Mouse (Mus musculus) Patski (cell line): ENCODE results near the gene Tmem131l. TPM values are rescaled to one million over a fixed set of nuclear protein-coding genes. Genes with fewer than 3 reads are reported as not detected.

Experiments
- ATAC-seq: fragments of 100-300 bp; one replicate; pipeline ENCODE4 v1.8.0; 2021
- CTCF ChIA-PET: fragments of 350-600 bp; sonication (Branson Sonifier 250); formaldehyde crosslinking; loops from one replicate; lab custom pipeline; 2022; ENCODE audit warnings: inconsistent platforms; lab: Charles Lee
- POLR2A ChIA-PET: fragments of 350-600 bp; sonication (Branson Sonifier 250); formaldehyde crosslinking; loops from one replicate; lab custom pipeline; 2022; ENCODE audit warnings: antibody characterized with exemption, inconsistent platforms; lab: Charles Lee
- DNase-seq: peaks from one replicate; pipeline ENCODE4 v3.0.0-alpha.2; 2011; ENCODE audit warnings: low read depth, low spot score
- H3K27me3 ChIP-seq: fragments of 371-371 bp; one replicate; pipeline ENCODE4 v1.5.1; 2021
- CTCF ChIP-seq: fragments of 100-300 bp; IDR thresholded peaks from one replicate; pipeline ENCODE4 v1.5.1; 2021
- in situ Hi-C: fragments of 300-500 bp; cut with MboI; formaldehyde crosslinking; loops from 3 replicates; pipeline ENCODE4 v1.11.1; 2018; ENCODE audit warnings: low pct_unique_long_range_greater_than_20kb, mixed read lengths
- polyA plus RNA-seq: library from polyadenylated mRNA; unstranded; gene quantifications from one replicate; pipeline ENCODE4 v1.2.3, GENCODE M21; 2021

The Tmem131l gene
- polyA plus RNA-seq, 1 experiment from 2014 or later, result 24.9 TPM

DNA sequence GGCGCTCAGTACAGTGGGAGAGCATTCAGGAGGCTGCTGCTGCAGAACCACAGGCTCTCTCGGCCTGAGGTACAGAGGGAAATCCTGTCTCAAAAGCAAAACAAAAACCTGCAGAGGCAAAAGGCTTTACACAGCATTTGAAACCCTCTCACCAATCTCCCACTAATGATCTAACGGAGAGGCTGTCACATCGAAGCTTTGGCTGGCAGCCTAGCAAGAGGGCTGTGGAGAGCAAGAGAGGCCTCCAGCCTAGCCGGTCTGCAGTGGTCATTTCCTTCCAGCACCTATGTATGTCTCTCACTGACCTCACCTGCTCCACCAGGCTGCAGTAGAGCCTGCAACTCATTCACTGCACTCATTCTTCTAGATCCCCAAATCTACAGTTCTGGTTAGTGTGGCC is 76.3 kb downstream of the Tmem131l start:
- DNase-seq (no peak), ATAC-seq (no peak)
- no peak for TF ChIP-seq CTCF
- ChIA-PET POLR2A (no interaction called here), CTCF (interaction anchor here (0.9 to 1.2 kb wide), 3 partner anchors 9 to 17 kb away, joined by 3 to 4 read pairs (median 3); no protein-coding TSS in a partner anchor)
- in situ Hi-C loops, result no loop called here
- no peaks in the 10 kb centered on the region for H3K27me3 ChIP-seq

DNA sequence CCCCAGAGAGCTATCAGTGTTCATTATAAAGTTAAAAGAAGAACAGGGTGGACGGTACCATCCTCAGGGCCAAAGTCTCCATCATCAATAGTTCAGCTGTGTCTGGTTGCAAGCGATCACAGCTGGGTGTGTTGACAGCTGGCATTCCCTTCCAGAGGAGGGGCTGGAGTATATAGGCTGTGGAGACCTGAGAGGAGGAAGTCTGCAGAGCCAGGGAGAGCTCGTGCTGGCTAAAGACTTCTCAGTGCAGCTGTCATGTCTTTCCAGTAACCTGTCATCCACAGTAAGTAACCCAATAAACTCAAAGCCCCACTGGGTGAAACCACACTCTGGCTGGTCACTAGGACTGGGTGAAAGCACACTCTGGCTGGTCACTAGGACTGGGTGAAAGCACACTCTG is 77.4 kb downstream of the Tmem131l start:
- ChIA-PET CTCF (interaction anchor here (0.8 to 1.7 kb wide), 6 partner anchors 15 to 78 kb away, joined by 3 to 5 read pairs (median 4); no protein-coding TSS in a partner anchor), POLR2A (no interaction called here)
- H3K27me3 ChIP-seq, result no peaks in the 10 kb centered on the region
- in situ Hi-C loops, result no loop called here
- DNase-seq (no peak), ATAC-seq (no peak)
- TF ChIP-seq CTCF, result no peak

DNA sequence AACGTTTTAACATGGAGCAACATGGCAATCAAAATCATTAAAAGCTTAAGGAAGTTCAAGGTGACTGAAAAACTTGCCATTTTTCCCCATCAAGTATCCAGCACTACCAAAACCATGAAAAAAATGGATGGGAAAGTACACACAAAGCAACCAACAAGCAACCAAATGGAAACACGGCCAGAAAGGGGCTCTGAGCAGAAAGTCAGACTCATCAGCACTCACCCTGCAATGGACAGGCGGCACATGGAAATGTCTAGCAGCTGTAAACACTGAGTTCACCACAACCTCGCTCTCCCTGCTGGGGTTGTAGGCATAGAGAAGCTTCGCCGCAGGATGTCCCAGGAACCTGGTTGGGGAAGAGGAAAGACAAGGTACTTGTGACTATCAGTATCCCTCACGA is 77.9 kb downstream of the Tmem131l start:
- CTCF ChIA-PET, result interaction anchor here (0.8 to 1.7 kb wide), 5 partner anchors 14 to 79 kb away, joined by 3 to 5 read pairs (median 4); no protein-coding TSS in a partner anchor
- DNase-seq, result no peak
- no peak for TF ChIP-seq CTCF
- H3K27me3 ChIP-seq, result no peaks in the 10 kb centered on the region
- POLR2A ChIA-PET, result no interaction called here
- ATAC-seq, result no peak
- in situ Hi-C loops, result no loop called here

DNA sequence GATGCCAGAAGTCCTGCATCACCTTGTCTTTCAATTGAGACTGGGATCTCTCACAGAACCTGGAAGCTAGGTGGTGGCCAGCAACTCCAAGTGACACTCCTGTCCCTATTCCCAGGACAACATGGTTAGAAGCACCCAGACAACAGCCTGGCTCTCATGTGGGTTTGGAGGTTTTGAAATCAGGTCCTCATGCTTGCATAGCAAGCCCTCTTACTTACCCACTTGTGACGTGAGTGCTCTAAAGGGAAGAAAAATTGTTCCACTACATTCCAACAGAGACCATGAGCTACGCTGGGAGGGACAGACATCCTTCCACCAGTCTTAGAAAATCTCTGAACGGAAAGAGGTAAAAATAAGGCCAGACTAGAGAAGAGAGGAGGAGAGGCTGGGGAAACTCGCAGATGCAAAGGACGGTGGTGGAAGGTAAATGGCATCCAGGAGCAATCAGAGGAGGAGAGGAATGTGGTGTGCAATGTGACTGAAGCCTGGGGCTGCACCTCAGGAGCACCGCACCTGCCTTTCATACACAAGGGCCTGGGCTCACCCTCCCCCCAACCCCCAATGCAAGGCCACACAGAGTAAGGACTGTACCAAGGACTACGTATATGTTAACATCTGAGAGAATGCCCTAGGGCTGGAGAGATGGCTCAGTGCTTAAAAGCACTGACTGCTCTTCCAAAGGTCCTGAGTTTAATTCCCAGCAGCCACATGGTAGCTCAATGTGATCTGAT is 80.9 kb downstream of the Tmem131l start:
- in situ Hi-C loops, result no loop called here
- peak; percentile 7 for ATAC-seq
- CTCF ChIA-PET, result interaction anchor here (1.0 to 4.8 kb wide), 4 partner anchors 12 to 165 kb away, joined by 3 to 17 read pairs (median 4); no protein-coding TSS in a partner anchor
- no peak for DNase-seq
- POLR2A ChIA-PET, result interaction anchor here (1.0 kb wide), 1 partner anchor 68 kb away, joined by 3 read pairs; no protein-coding TSS in a partner anchor
- H3K27me3 ChIP-seq, result no peaks in the 10 kb centered on the region
- no peak for TF ChIP-seq CTCF

DNA sequence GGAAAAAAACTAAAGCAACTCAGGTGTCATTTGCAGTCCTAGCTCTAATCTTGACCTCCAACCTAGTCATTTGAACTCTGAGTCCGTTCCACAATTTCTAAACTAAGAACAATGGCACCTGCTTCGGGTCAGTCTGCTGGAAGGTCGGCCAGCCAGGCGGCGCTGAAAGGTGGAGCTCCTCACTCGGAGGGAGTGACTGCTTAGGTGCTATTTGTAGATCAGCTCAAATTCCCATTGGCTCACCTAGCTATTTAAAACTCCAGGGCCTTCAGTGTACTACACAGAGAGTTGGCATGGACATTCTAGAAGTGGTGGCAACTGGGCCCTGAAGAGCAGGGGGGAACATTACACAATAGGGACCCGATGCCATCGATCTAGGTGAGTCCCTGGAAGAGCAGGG is 86.1 kb downstream of the Tmem131l start:
- H3K27me3 ChIP-seq, result no peaks in the 10 kb centered on the region
- in situ Hi-C loops, result loop anchor here (5.0 kb wide), 1 partner anchor 88 kb away; the partner anchor contains the start of gene Tmem131l
- DNase-seq (no peak), ATAC-seq (no peak)
- CTCF ChIA-PET, result interaction anchor here (0.5 to 2.7 kb wide), 8 partner anchors 10 to 169 kb away, joined by 3 to 11 read pairs (median 4); no protein-coding TSS in a partner anchor
- TF ChIP-seq CTCF, result no peak
- POLR2A ChIA-PET, result no interaction called here

DNA sequence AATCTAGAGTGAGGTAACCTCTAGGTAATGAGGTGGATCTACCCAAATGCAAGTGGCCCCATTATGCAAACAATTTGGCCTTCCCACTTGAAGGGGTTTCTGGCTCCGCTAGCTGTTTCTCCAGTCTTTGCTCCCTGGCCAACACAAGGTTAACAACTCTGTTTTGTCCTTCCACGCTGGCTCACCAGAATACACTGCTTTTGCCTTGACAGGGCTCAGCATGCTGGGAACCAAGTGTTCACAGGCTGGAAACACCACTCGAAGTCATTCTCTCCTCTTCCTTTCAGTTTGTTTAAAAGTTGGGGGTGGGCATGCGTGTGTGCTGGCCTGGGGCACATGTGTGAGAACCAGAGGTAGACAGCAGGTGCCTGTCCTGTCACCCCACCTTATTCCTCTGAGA is 91.2 kb downstream of the Tmem131l start:
- ChIA-PET POLR2A (no interaction called here), CTCF (interaction anchor here (1.9 to 4.2 kb wide), 4 partner anchors 8 to 366 kb away, joined by 6 to 28 read pairs (median 13); no protein-coding TSS in a partner anchor)
- in situ Hi-C loops, result loop anchor here (10.0 kb wide), 1 partner anchor 586 kb away; no protein-coding TSS in a partner anchor
- no peaks in the 10 kb centered on the region for H3K27me3 ChIP-seq
- DNase-seq, result no peak
- TF ChIP-seq CTCF, result no peak
- ATAC-seq, result no peak

DNA sequence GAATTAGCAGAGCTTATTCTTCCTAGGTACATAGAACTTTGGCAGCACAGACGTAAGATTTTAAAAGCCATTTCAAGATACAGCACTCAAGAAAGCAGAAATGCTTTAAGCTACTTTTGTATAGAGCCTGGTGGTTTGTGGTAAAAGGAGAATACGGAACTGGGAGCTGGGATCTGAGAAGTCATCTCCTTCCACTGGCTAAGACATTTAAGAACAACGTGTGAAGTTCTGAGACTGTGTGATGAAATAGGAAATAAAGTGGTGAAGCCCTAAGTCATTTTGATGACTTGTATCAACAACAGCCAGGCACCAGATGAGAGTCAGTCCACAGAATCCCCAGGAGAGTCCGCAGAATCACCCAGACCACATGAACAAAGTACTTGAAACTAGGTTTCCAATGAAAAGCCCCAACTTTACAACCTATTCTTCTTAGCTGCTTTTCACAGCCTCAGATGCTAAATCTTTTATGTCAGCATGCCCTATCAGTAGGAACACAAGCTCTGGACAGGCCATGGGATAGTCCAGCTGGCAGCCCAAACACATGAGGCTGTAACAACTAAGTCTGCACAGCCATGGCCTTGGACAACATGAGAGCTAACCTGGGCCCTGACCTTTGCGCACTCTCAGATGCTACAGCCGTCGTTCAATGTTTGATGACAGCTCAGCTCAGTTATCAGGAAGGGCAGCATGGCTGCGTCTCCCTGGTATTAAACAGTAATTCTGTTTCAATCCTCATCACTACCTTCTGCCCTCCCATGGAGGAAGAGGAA is 92.3 kb downstream of the Tmem131l start:
- no peak for TF ChIP-seq CTCF
- H3K27me3 ChIP-seq, result no peaks in the 10 kb centered on the region
- no peak for DNase-seq
- no peak for ATAC-seq
- CTCF ChIA-PET, result interaction anchor here (0.6 to 4.2 kb wide), 17 partner anchors 9 to 367 kb away, joined by 3 to 28 read pairs (median 5); no protein-coding TSS in a partner anchor
- POLR2A ChIA-PET, result no interaction called here
- in situ Hi-C loops, result loop anchor here (10.0 kb wide), 1 partner anchor 587 kb away; no protein-coding TSS in a partner anchor

DNA sequence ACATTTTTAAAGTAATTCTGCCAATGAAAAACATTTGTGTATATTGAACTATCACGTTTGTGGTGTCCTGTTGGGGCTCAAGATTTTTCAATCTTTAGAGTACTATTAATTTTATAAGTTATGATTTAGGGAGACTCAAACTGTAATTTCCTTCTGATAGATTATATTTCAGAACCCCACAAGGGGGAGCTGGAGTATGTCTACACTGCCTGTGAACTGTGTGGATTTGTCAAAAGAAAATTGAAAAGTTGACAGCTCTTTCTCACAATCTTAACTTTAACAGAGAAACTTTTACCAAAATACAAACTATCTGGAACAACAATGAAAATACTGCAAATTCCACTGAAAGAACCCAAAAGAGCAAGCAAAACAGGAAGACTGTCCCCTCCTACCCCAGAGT is 93.1 kb downstream of the Tmem131l start:
- in situ Hi-C loops, result loop anchor here (10.0 kb wide), 1 partner anchor 588 kb away; no protein-coding TSS in a partner anchor
- peak; percentile 65 for TF ChIP-seq CTCF
- DNase-seq, result no peak
- ChIA-PET POLR2A (interaction anchor here (1.1 kb wide), 1 partner anchor 94 kb away, joined by 3 read pairs; no protein-coding TSS in a partner anchor), CTCF (interaction anchor here (0.6 to 4.2 kb wide), 20 partner anchors 10 to 368 kb away, joined by 3 to 28 read pairs (median 4); no protein-coding TSS in a partner anchor)
- H3K27me3 ChIP-seq, result no peaks in the 10 kb centered on the region
- no peak for ATAC-seq

DNA sequence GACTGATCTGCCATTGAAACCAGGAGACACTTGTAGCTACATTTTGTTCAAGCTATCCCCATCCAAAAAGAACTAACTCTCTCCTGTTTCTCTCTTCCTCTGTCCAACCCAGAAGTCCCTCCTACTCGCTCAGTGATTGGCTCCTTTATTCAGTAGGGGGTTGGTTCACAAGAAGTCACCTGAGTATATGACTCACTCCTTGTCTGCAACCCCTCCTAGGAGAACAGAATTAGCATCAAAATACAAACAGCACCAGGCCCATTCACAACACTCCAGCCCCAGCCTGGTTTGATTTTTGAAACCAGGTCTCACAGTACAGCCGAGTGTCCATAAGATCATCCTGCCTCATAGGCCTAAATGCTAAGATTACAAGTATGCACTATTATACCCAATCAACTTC is 96.3 kb downstream of the Tmem131l start:
- CTCF ChIA-PET, result interaction anchor here (0.9 to 1.7 kb wide), 2 partner anchors 27 to 180 kb away, joined by 3 to 5 read pairs; no protein-coding TSS in a partner anchor
- no peak for TF ChIP-seq CTCF
- no peak for ATAC-seq
- in situ Hi-C loops, result loop anchor here (5.0 to 10.0 kb wide), 2 partner anchors 174 to 591 kb away; no protein-coding TSS in a partner anchor
- no peak for DNase-seq
- no peaks in the 10 kb centered on the region for H3K27me3 ChIP-seq
- POLR2A ChIA-PET, result no interaction called here

DNA sequence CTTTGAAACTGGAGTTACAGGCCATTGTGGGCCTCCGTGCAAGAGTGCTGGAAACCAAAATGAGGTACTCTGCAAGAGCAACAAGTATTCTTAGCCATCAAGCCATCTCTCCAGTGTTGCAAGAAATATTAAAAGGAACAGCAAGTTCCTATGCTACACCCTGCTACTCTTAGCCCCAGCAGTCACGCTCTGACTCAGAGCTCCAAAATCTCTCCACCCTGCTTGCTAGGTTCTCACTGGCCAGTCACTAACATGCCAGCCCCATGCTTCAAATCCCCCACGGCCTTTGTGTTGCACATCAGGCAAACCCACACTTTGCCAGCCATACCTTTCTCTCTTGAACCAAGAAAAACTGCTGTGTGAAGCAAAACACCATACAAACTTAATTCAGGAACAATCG is 96.8 kb downstream of the Tmem131l start:
- DNase-seq (no peak), ATAC-seq (peak; percentile 44)
- no peaks in the 10 kb centered on the region for H3K27me3 ChIP-seq
- TF ChIP-seq CTCF, result no peak
- in situ Hi-C loops, result loop anchor here (5.0 to 10.0 kb wide), 2 partner anchors 174 to 592 kb away; no protein-coding TSS in a partner anchor
- POLR2A ChIA-PET, result no interaction called here
- CTCF ChIA-PET, result interaction anchor here (0.9 to 1.7 kb wide), 2 partner anchors 27 to 180 kb away, joined by 3 to 5 read pairs; no protein-coding TSS in a partner anchor
